Mouse (Mus musculus) bone marrow macrophage, adult 2 months (primary cell): ENCODE measurements around the gene Fam172a. TPM values are rescaled to one million over a fixed set of nuclear protein-coding genes. Genes with fewer than 3 reads are reported as not detected.

Experiments
- H3K27ac ChIP-seq: 2 replicates; pipeline ENCODE4 v1.5.1; 2012; ENCODE audit warnings: low read depth, low read length; ENCODE audit not compliant: insufficient read depth
- H3K4me1 ChIP-seq: 2 replicates; pipeline ENCODE4 v1.6.1; 2012; ENCODE audit warnings: low read length; ENCODE audit not compliant: control insufficient read depth, insufficient read depth
- H3K4me3 ChIP-seq: 2 replicates; pipeline ENCODE4 v1.5.1; 2012; ENCODE audit warnings: mild to moderate bottlenecking, low read length, moderate library complexity; ENCODE audit not compliant: insufficient read depth
- CTCF ChIP-seq: IDR thresholded peaks from 2 replicates; pipeline ENCODE4 v1.5.1; 2012; ENCODE audit warnings: low read depth, mild to moderate bottlenecking, low read length, moderate library complexity
- POLR2A ChIP-seq: IDR thresholded peaks from 2 replicates; pipeline ENCODE4 v1.6.1; 2012; ENCODE audit warnings: mild to moderate bottlenecking, low read depth, low read length, borderline replicate concordance
- polyA plus RNA-seq: library from polyadenylated mRNA; stranded (reverse); fragments of >200 nt; gene quantifications from 2 replicates; pipeline ENCODE4 v1.2.4, GENCODE M21; 2012; ENCODE audit not compliant: missing spikeins, insufficient read depth, insufficient read length

Gene Fam172a
- polyA plus RNA-seq, 1 experiment = 28.4 TPM

- H3K4me3 ChIP-seq = no peak overlapping the region
- no peak overlapping the region for H3K27ac ChIP-seq
- H3K4me1 ChIP-seq = peaks cover 3% of the 10 kb centered on the region; the same call in 1 of the 2 replicates
- TF ChIP-seq POLR2A (no peak), CTCF (no peak)
Observed at GRCm38 (mm10) chr13:78197286-78197818, 495.5 kb downstream of the Fam172a start.

- H3K4me3 ChIP-seq = peak overlapping the region; percentile 51
- TF ChIP-seq CTCF = no peak
- TF ChIP-seq POLR2A = no peak
- H3K4me1 ChIP-seq = peaks cover 3% of the 10 kb centered on the region; the same call in 1 of the 2 replicates
- no peak overlapping the region for H3K27ac ChIP-seq
Observed at GRCm38 (mm10) chr13:78197819-78198390, 496.1 kb downstream of the Fam172a start.

- TF ChIP-seq POLR2A = no peak
- TF ChIP-seq CTCF = no peak
- Histone ChIP-seq H3K4me3 (peak overlapping the region; percentile 51), H3K27ac (no peak overlapping the region), H3K4me1 (peaks cover 3% of the 10 kb centered on the region; the same call in 1 of the 2 replicates)
Observed at GRCm38 (mm10) chr13:78198391-78198870, 496.6 kb downstream of the Fam172a start.

GRCm38 (mm10) chr13:78198871-78199641 is 497.2 kb downstream of the Fam172a start:
- peaks cover 3% of the 10 kb centered on the region; the same call in 1 of the 2 replicates for H3K4me1 ChIP-seq
- peak overlapping the region; percentile 64 for H3K4me3 ChIP-seq
- no peak overlapping the region for H3K27ac ChIP-seq
- TF ChIP-seq CTCF = no peak
- TF ChIP-seq POLR2A = no peak

GRCm38 (mm10) chr13:78199642-78200160 is 497.9 kb downstream of the Fam172a start, which contains the start of gene Nr2f1:
Nr2f1 (minus strand) TSS chr13:78199757.
- H3K27ac ChIP-seq = no peak within 1 kb of the TSS
- peak within 1 kb of the TSS; percentile 64 for H3K4me3 ChIP-seq

GRCm38 (mm10) chr13:78200407-78200806 is 498.6 kb downstream of the Fam172a start:
- peak overlapping the region; percentile 13; the same call in 1 of the 2 replicates for H3K4me3 ChIP-seq
- TF ChIP-seq POLR2A = no peak

More at GRCm38 (mm10) chr13:78199642-78200160, 497.9 kb downstream of the Fam172a start, which contains the start of gene Nr2f1:
- peaks cover 3% of the 10 kb centered on the region; the same call in 1 of the 2 replicates for H3K4me1 ChIP-seq
- TF ChIP-seq POLR2A = no peak
- no peak for TF ChIP-seq CTCF

GRCm38 (mm10) chr13:78200991-78201870 is 499.4 kb downstream of the Fam172a start:
- TF ChIP-seq POLR2A = no peak
- TF ChIP-seq CTCF = peak; percentile 49
- Histone ChIP-seq H3K4me1 (peaks cover 3% of the 10 kb centered on the region; the same call in 1 of the 2 replicates), H3K27ac (no peak overlapping the region), H3K4me3 (no peak overlapping the region; the same call in 1 of the 2 replicates)

More at GRCm38 (mm10) chr13:78200407-78200806, 498.6 kb downstream of the Fam172a start:
- no peak overlapping the region for H3K27ac ChIP-seq
- H3K4me1 ChIP-seq = peaks cover 3% of the 10 kb centered on the region; the same call in 1 of the 2 replicates

- peaks cover 3% of the 10 kb centered on the region; the same call in 1 of the 2 replicates for H3K4me1 ChIP-seq
- TF ChIP-seq POLR2A = no peak
- TF ChIP-seq CTCF = peak; percentile 3; the same call in 1 of the 2 replicates
- H3K27ac ChIP-seq = no peak overlapping the region
- H3K4me3 ChIP-seq = peak overlapping the region; percentile 5; the same call in 1 of the 2 replicates
Observed at GRCm38 (mm10) chr13:78201871-78202565, 500.2 kb downstream of the Fam172a start.
